Mouse (Mus musculus) myocyte (in vitro differentiated cells): ENCODE measurements around the gene Id3. TPM values are rescaled to one million over a fixed set of nuclear protein-coding genes. Genes with fewer than 3 reads are reported as not detected.

Experiments
- H3K27me3 ChIP-seq: one replicate; pipeline ENCODE4 v1.6.1; 2011; ENCODE audit not compliant: control insufficient read depth, insufficient read depth, insufficient read length
- H3K36me3 ChIP-seq: one replicate; pipeline ENCODE4 v1.6.1; 2011; ENCODE audit not compliant: control insufficient read depth, insufficient read depth
- H3K4me2 ChIP-seq: one replicate; pipeline ENCODE4 v1.6.1; 2011; ENCODE audit warnings: low read depth, control low read depth
- H3K4me3 ChIP-seq: one replicate; pipeline ENCODE4 v1.5.1; 2011; ENCODE audit warnings: mild to moderate bottlenecking, control low read depth, moderate library complexity
- H3K79me2 ChIP-seq: one replicate; pipeline ENCODE4 v1.6.1; 2011; ENCODE audit not compliant: control insufficient read depth, insufficient read depth
- H3ac ChIP-seq: one replicate; pipeline ENCODE4 v1.6.1; 2011; ENCODE audit not compliant: control insufficient read depth, insufficient read length
- CEBPB ChIP-seq: IDR thresholded peaks from 2 replicates; pipeline ENCODE4 v1.6.1; 2011; ENCODE audit warnings: mild to moderate bottlenecking, moderate library complexity; ENCODE audit not compliant: poor library complexity, insufficient read depth, severe bottlenecking
- E2F4 ChIP-seq: IDR thresholded peaks from one replicate; pipeline ENCODE4 v1.6.1; 2011; ENCODE audit warnings: mild to moderate bottlenecking, control low read depth, moderate library complexity; ENCODE audit not compliant: insufficient read depth
- MAX ChIP-seq: IDR thresholded peaks from one replicate; pipeline ENCODE4 v1.6.1; 2011; ENCODE audit warnings: low read depth, mild to moderate bottlenecking, control low read depth
- MYOD1 ChIP-seq, 3 experiments: IDR thresholded peaks; one replicate each; pipeline ENCODE4 v1.6.1; 2011; ENCODE audit warnings: control low read depth in 2 of 3, low read depth in 2 of 3, mild to moderate bottlenecking in 2 of 3, moderate library complexity in 1 of 3; ENCODE audit not compliant: insufficient read length in 2 of 3, control insufficient read depth in 1 of 3
- MYOG ChIP-seq, 3 experiments: IDR thresholded peaks; one replicate each; pipeline ENCODE4 v1.6.1; 2011; ENCODE audit warnings: control low read depth in 2 of 3, low read depth in 2 of 3, mild to moderate bottlenecking in 2 of 3; ENCODE audit not compliant: insufficient read length in 2 of 3, control insufficient read depth in 1 of 3, insufficient read depth in 1 of 3
- POLR2A ChIP-seq: IDR thresholded peaks from one replicate; pipeline ENCODE4 v1.6.1; 2011; ENCODE audit warnings: low read depth, mild to moderate bottlenecking, control low read depth, moderate library complexity; ENCODE audit not compliant: insufficient read length
- POLR2AphosphoS2 ChIP-seq: IDR thresholded peaks from one replicate; pipeline ENCODE4 v1.6.1; 2011; ENCODE audit warnings: low read depth, control low read depth; ENCODE audit not compliant: insufficient read length
- REST ChIP-seq: IDR thresholded peaks from one replicate; pipeline ENCODE4 v1.6.1; 2011; ENCODE audit warnings: mild to moderate bottlenecking, control low read depth, moderate library complexity; ENCODE audit not compliant: insufficient read depth, insufficient read length
- SRF ChIP-seq: IDR thresholded peaks from one replicate; pipeline ENCODE4 v1.6.1; 2011; ENCODE audit warnings: low read depth; ENCODE audit not compliant: control insufficient read depth, insufficient read length
- TCF12 ChIP-seq: IDR thresholded peaks from one replicate; pipeline ENCODE4 v1.6.1; 2011; ENCODE audit warnings: mild to moderate bottlenecking, control low read depth; ENCODE audit not compliant: poor library complexity, insufficient read depth, severe bottlenecking
- TCF3 ChIP-seq: IDR thresholded peaks from one replicate; pipeline ENCODE4 v1.6.1; 2011; ENCODE audit warnings: low read depth, control low read depth; ENCODE audit not compliant: insufficient read length
- USF1 ChIP-seq: IDR thresholded peaks from one replicate; pipeline ENCODE4 v1.6.1; 2011; ENCODE audit warnings: low read depth, mild to moderate bottlenecking, control low read depth, moderate library complexity
- polyA plus RNA-seq: library from polyadenylated mRNA; unstranded; fragments of >200 nt; fragmentation: generic; extraction: Trizol; gene quantifications from one replicate; pipeline ENCODE4 v1.2.1, GENCODE M21; 2012; ENCODE audit warnings: missing spikeins

The Id3 gene
- polyA plus RNA-seq, 1 experiment = 15.2 TPM

GRCm38 (mm10) chr4:136159802-136160397 lies 16.6 kb downstream of the Id3 start:
- Histone ChIP-seq H3ac (no peak overlapping the region), H3K4me3 (no peak overlapping the region), H3K4me2 (peak overlapping the region; percentile 1), H3K27me3 (no peaks in the 10 kb centered on the region), H3K36me3 (no peaks in the 10 kb centered on the region), H3K79me2 (no peaks in the 10 kb centered on the region)
- TF ChIP-seq CEBPB (no peak), MYOD1 (IDR thresholded peaks at IDR 0.05; ENCODE audit: control insufficient read depth in 1 of 3, insufficient read length in 2 of 3, low read depth in 2 of 3) (peak in 2 of 3 experiments; percentile 25), E2F4 (no peak), TCF12 (no peak)

DNA sequence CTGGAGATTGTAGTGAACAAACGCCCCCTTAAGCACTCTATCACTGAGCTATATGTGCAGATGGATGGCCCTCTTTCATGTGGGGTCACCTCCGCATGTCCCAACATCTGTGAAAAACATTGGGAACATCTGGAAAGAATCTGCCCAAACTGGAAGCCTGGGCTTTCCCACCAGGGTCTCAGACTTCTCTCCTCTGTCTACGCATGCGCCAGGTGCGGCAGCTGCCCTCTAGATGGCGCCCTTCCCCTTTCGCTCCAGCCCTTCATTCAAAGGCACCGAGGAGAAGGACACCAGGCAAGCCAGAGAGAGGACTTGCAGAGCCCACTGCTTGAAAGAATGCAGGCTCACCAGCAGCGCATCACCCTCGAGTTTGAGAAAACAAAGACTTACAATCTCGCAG lies 20.2 kb downstream of the Id3 start:
- H3K4me2 ChIP-seq = peak overlapping the region; percentile 36
- TF ChIP-seq POLR2AphosphoS2 (no peak), REST (no peak), SRF (no peak), TCF3 (no peak), POLR2A (no peak), TCF12 (no peak), USF1 (no peak), MYOD1 (IDR thresholded peaks at IDR 0.05; ENCODE audit: control insufficient read depth in 1 of 3, insufficient read length in 2 of 3, low read depth in 2 of 3) (no peak), E2F4 (no peak), MYOG (IDR thresholded peaks at IDR 0.05; ENCODE audit: control insufficient read depth in 1 of 3, insufficient read depth in 1 of 3, insufficient read length in 2 of 3, low read depth in 2 of 3) (no peak), MAX (no peak), CEBPB (no peak)
- H3K79me2 ChIP-seq = no peaks in the 10 kb centered on the region
- H3ac ChIP-seq = no peak overlapping the region
- H3K36me3 ChIP-seq = no peaks in the 10 kb centered on the region
- H3K27me3 ChIP-seq = no peaks in the 10 kb centered on the region
- no peak overlapping the region for H3K4me3 ChIP-seq

- TF ChIP-seq REST (no peak), E2F4 (peak; percentile 4), POLR2AphosphoS2 (no peak), TCF3 (peak; percentile 87), USF1 (no peak), MAX (no peak), POLR2A (no peak), MYOD1 (IDR thresholded peaks at IDR 0.05; ENCODE audit: control insufficient read depth in 1 of 3, insufficient read length in 2 of 3, low read depth in 2 of 3) (peak; percentile 79 to 98 (median 98)), SRF (no peak), MYOG (IDR thresholded peaks at IDR 0.05; ENCODE audit: control insufficient read depth in 1 of 3, insufficient read depth in 1 of 3, insufficient read length in 2 of 3, low read depth in 2 of 3) (peak; percentile 42 to 88 (median 66)), TCF12 (peak; percentile 97), CEBPB (no peak)
Measured at GRCm38 (mm10) chr4:136164981-136165380, 21.7 kb downstream of the Id3 start.

DNA sequence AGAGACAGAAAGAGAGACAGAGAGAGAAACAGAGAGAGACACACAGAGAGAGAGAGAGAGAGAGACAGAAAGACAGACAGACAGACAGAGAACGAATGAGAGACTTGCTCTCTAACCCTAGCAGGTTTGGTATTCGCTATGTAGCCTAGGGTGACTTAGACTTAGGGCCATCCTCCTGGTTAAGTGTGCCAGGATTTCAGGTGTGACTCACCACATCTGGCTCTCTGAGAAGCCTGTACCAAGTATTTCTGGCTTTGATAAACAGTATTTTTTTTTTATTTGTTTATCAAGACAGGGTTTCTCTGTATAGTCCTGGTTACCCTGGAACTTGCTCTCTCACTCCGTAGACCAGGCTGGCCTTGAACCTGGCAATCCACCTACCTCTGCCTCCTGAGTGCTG lies 24.4 kb downstream of the Id3 start:
- no peak overlapping the region for H3K4me3 ChIP-seq
- H3K36me3 ChIP-seq = no peaks in the 10 kb centered on the region
- TF ChIP-seq E2F4 = no peak
- TF ChIP-seq TCF12 = no peak
- no peak for TF ChIP-seq REST
- no peak for TF ChIP-seq CEBPB
- TF ChIP-seq MYOD1 (IDR thresholded peaks at IDR 0.05; ENCODE audit: control insufficient read depth in 1 of 3, insufficient read length in 2 of 3, low read depth in 2 of 3) = no peak
- no peak for TF ChIP-seq POLR2A
- no peak for TF ChIP-seq USF1
- no peak for TF ChIP-seq MYOG (IDR thresholded peaks at IDR 0.05; ENCODE audit: control insufficient read depth in 1 of 3, insufficient read depth in 1 of 3, insufficient read length in 2 of 3, low read depth in 2 of 3)
- no peak for TF ChIP-seq SRF
- no peak for TF ChIP-seq TCF3
- no peak for TF ChIP-seq MAX
- TF ChIP-seq POLR2AphosphoS2 = no peak
- peaks cover under 1% of the 10 kb centered on the region for H3K79me2 ChIP-seq
- no peak overlapping the region for H3ac ChIP-seq
- H3K4me2 ChIP-seq = no peak overlapping the region
- H3K27me3 ChIP-seq = no peaks in the 10 kb centered on the region

More at GRCm38 (mm10) chr4:136164981-136165380, 21.7 kb downstream of the Id3 start:
- Histone ChIP-seq H3K36me3 (no peaks in the 10 kb centered on the region), H3K79me2 (no peaks in the 10 kb centered on the region), H3K4me2 (peak overlapping the region; percentile 24), H3K4me3 (no peak overlapping the region), H3K27me3 (no peaks in the 10 kb centered on the region), H3ac (no peak overlapping the region)

DNA sequence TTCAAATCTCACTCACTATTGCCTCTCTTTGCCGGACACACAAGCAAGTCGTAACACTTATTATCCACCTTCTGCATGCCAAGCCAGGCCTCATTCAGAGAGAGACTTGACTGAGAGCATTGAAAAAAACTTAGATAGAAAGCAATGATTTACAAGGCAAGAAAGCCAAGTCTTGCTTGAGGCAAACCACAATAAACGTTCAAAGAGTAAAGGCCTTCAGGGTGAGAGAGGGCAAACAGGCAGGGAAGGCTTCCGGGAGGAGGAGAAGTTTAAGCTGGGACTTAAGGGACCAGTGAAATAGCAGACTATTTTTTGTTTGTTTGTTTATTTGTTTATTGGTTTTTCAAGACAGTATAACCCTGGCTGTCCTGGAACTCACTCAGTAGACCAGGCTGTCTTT lies 27.1 kb downstream of the Id3 start:
- Histone ChIP-seq H3K4me2 (no peak overlapping the region), H3K27me3 (no peaks in the 10 kb centered on the region), H3K79me2 (peaks cover 25% of the 10 kb centered on the region), H3ac (no peak overlapping the region), H3K4me3 (no peak overlapping the region), H3K36me3 (no peaks in the 10 kb centered on the region)
- TF ChIP-seq MAX = no peak
